Mouse (Mus musculus) liver, adult 2 months (tissue): ENCODE measurements at regions not wholly inside any gene's neighbourhood (a gene's known extent, or its start where the extent isn't known, plus 50 kb on each side); places are given as distances from the start of the nearest gene placed in this dataset.

Experiments used
- CTCF ChIP-seq: fragments of 200-500 bp; IDR thresholded peaks from 2 replicates; pipeline ENCODE4 v1.5.1; 2011; ENCODE audit warnings: low read depth, low read length, control low read depth
- POLR2A ChIP-seq: fragments of 200-500 bp; IDR thresholded peaks from 2 replicates; pipeline ENCODE4 v1.6.1; 2011; ENCODE audit warnings: low read length, control low read depth; ENCODE audit not compliant: insufficient read depth; ENCODE audit errors: extremely low read depth

DNA sequence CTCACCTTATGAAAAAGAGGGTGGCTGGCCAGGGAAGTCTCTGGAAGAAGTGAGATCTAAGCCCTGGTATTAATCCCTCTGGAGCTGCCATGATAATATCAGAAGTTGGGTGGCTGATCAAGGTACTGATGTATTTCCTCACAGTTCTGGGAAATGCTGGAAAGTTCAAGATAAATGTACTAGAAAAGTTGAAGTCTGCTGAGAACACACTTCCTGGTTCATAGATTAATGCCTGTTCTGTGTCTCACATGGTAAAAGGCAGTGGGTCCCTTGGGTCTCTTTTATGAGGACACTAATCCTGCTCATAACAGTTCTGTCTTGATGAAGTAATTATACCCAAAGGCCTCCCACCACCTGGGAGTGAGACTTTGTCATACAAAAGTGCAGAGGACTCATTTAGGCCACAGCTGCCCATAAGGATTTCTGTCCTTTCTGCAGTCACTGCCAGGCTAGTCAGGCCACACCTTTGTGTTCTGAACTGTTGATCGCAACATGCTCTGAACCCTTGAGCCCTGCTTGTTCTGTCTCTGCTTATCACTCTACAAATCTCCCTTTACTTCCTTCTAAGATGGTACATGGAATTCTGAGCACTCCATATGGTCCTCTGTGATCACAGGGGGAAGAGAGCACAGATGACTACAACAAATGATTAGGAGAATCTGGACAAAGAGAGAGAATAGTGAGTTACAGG, 300.4 kb downstream of the 1700129C05Rik start:
- TF ChIP-seq POLR2A (no peak), CTCF (no peak)
